Mouse (Mus musculus): Measurements from ENCODE around the gene Inppl1.

- no peak for TF ChIP-seq POLR2A (IDR thresholded peaks at IDR 0.05; ENCODE audit: low read depth, low read length)
- no peak for TF ChIP-seq CTCF (IDR thresholded peaks at IDR 0.05; ENCODE audit: borderline replicate concordance, insufficient read depth, low read length)
These were observed 37.9 kb upstream of the Inppl1 start for GRCm38 (mm10) chr7:101875978-101876377.

Data from embryonic fibroblast, embryonic 13.5 days (primary cell).